Mouse (Mus musculus): ENCODE results near the gene Fam114a2.

- TF ChIP-seq CTCF (IDR thresholded peaks at IDR 0.05; ENCODE audit: borderline replicate concordance, insufficient read depth, low read length) = no peak
- no peak for TF ChIP-seq POLR2A (IDR thresholded peaks at IDR 0.05; ENCODE audit: low read depth, low read length)
Observed at GRCm38 (mm10) chr11:57566091-57567035, 47.9 kb upstream of the Fam114a2 start.
